Mouse (Mus musculus) G1E-ER4 (cell line): ENCODE results near the gene Foxo4. TPM values are rescaled to one million over a fixed set of nuclear protein-coding genes. Genes with fewer than 3 reads are reported as not detected.
A peak's percentile ranks its signal among the peaks of the same experiment; 100 is the strongest.

Experiments
- GATA1 ChIP-seq: IDR thresholded peaks from one replicate; pipeline ENCODE4 v1.8.0; 2012; ENCODE audit warnings: low read length, inconsistent platforms
- polyA plus RNA-seq: library from polyadenylated mRNA; stranded (reverse); fragments of >175 nt; gene quantifications from 2 replicates; pipeline ENCODE4 v1.2.3, GENCODE M21; 2012

The Foxo4 gene
- polyA plus RNA-seq: 50.8 and 58.2 TPM in 2 replicates

DNA sequence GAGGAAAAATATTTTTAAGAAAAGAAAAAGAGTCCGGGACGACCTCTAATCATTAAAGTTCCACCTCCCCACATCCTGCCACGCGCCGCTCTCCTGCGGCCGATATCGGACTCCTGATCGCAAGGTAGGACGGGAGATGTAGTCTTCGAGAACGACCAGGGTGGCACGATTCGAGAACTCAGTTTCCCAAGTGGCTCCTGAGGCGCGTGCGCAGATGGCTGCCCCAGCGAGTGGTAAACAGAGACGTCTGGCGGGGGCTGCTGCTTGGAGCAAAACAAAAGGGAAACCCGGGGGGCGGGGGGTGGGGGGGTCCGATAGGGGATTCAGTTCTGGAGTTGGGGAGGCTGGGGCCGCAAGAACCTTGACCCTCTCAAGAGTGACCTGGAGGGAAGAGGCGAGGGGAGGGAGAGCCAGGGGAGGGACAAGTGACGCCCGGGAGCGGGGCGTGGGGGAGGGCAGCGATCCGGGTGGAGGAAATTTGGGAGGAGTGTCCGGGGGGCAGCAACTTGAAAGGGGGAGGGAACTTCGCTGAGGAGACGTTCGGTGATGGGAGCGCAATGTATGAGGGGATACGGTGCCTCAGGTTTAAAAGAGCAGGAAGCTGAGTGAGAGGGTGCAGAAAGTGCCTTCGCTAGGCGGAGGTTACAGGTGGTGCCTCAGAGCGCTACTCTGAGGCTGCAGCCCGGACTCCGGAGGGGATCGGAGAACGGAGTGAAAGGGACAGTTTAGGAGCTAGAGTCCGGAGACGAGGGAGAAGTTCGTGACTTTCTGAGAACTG, at the start of gene Foxo4:
Gene Foxo4 (plus strand): TSS at position 577 of the 778 bp plus-strand sequence.
- no peak for TF ChIP-seq GATA1

GRCm38 (mm10) chrX:101221834-101222795, 32.2 kb upstream of the Foxo4 start, which contains the start of gene Snx12:
Snx12 (minus strand) TSS chrX:101222563.
- no peak for TF ChIP-seq GATA1

- no peak for TF ChIP-seq GATA1
Observed at GRCm38 (mm10) chrX:101222796-101223162, 31.5 kb upstream of the Foxo4 start.

GRCm38 (mm10) chrX:101245011-101245410, 9.3 kb upstream of the Foxo4 start:
- no peak for TF ChIP-seq GATA1

DNA sequence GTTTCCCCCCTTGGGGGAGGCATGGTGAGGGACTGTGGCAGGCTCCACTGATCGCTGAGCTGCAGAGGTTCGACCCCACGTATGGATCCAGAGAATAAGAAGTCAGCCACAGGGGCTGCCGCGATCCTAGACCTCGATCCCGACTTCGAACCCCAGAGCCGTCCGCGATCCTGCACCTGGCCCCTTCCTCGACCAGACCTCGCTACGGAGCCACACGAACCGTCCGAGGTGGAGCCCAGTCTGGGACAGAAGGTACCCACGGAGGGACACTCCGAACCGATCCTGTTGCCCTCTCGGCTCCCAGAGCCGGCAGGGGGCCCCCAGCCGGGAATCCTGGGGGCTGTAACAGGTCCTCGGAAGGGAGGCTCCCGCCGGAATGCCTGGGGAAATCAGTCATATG, 412 bp downstream of the Foxo4 start:
- no peak for TF ChIP-seq GATA1

- no peak for TF ChIP-seq GATA1
Observed at GRCm38 (mm10) chrX:101256603-101257002, 2.3 kb downstream of the Foxo4 start.

- peak; percentile 18 for TF ChIP-seq GATA1
Observed at GRCm38 (mm10) chrX:101260441-101261325, 6.4 kb downstream of the Foxo4 start.

DNA sequence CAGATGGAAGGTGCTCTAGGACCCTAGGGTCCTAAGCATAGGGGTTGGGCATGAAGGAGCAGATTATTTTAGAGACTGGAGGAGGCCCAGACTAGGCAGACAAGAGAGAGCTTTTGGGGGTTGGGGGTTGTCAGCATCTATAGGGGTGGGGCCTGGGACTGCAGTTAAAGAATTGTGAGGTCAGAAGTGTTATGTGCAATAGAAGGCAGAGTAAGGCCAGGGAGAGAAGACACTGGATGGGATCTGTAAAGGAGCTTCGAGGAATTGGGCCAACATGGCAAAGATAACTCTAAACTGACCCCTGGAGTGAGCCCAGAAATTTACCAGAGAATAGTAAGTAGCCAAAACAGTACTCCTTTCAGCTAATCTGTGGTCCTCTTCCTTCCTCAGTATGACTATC, 9.6 kb downstream of the Foxo4 start, which contains the start of gene Gm614:
Gene Gm614 (minus strand): TSS at position 101 of the 400 bp plus-strand sequence.
- TF ChIP-seq GATA1: no peak

DNA sequence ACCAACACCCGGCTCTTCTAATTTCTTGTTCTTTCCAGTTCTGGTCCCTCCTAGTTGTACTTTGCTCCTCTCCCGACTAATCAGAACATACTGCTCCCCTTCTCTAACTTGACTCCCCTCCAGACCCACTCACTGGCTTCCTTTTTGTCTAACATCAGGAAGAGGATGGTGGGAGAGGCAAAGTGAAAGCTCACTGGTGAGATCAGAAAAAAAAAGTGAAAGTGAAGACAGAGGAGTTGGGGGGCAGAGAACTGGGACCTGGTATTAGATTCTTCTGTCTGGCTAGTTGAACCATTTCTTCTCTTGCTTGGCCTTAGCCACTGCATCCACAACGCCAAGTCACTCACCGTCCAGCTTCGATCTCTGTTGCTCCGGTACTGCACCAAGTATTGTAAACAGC, 12.3 kb downstream of the Foxo4 start:
- no peak for TF ChIP-seq GATA1

DNA sequence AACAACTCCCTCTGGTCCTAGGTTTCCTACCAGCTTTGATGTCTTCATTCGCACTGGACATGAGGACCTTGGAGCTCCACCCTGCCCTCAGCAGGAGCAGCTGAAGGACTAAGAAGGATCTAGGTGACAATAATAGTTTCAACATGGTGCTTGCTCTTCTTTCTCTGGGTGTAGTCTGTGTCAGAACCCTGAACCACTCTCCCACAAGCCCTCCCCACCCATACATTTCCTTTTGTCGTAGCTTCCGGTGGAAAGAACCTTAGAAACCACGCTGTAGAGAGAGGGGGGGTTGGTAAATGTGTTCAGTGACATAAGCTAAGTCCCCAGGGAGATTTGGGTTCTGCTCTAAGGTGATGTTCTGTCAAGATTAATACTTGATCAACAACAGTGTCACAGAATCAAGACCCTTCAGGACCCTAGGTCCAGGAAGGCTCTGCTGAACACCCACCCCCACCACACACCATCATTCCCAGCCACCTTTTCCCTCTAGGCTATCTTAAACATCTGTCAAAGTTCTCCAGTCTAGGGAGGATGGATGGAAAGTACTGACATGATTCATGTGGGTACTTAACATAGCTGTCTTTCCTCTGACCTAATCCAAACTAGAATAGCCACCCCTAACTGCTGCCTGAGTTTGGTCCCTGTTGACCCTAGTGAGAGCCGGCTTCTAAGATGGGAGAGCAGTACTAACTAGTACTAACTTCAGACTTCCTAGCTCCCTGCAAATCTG, 13.9 kb downstream of the Foxo4 start, which contains the start of gene Il2rg:
Gene Il2rg (minus strand): TSS at position 231 of the 730 bp plus-strand sequence.
- no peak for TF ChIP-seq GATA1

- TF ChIP-seq GATA1: no peak
Observed at GRCm38 (mm10) chrX:101268755-101269124, 14.4 kb downstream of the Foxo4 start, which contains the start of gene Gm20489. Gm20489 (minus strand) TSS chrX:101269023.

DNA sequence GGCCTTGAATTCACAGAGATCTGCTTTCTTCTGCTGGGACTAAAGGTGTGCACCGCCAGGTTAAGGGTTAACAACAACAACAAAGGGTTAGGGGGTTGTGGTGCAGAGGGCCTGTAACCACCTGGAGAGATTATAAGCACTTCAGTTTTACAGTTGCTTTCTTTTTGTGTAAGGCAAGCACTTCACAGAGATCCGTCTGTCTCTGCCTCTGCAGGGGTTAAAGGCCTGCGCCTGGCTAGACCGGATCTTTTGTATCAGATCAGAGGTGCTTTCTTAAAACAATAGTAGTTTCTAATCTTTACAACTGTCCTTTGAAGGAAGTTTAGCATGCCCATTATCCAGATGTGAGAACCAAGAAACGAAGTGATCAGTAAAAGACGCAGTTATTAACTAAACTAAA, 19.1 kb downstream of the Foxo4 start:
- TF ChIP-seq GATA1: no peak

DNA sequence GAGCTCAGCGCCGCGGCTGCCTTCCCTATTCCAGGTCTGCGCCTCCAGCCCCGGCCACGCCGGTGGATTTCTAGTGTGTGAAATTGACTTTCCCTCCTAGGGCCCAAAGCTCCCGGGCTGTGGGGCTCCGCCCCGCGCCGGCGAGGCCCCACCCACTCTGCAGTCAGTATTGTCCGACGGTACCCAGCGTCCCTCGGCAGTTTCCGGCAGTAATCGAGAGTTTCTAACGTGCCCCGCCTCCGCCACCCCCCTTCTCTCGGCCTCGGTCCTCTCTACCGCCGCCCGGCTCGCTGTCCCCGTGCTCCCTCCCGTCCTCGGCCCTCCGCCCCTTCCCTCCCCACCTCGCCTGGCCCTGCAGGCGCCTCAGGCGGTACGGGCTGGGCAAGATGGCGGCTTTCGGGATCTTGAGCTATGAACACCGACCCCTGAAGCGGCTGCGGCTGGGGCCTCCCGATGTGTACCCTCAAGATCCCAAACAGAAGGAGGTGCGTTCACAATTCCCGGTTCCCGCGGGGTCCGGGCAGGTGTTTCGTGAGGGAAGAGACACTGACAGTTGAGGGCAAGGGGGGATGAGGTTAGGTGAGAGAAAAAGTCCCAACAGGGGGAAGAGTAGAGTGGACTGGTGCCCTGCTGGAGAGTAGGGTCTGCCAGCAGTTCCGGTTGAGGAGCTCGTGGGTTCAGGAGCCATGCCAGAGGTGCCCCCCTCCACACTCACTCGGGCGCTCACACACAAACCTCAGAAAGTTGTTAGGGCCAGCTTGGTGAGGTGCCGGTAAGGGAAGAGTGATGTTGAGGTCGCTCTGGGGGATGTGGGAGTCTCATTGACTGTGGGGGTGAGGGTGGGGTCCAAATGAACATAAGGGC, 19.8 kb downstream of the Foxo4 start, which contains the start of gene Med12:
Gene Med12 (plus strand): TSS at position 156 of the 864 bp plus-strand sequence.
- TF ChIP-seq GATA1: no peak
